Mouse (Mus musculus) G1E (cell line): Measurements from ENCODE around the gene Tmub1. TPM values are rescaled to one million over a fixed set of nuclear protein-coding genes. Genes with fewer than 3 reads are reported as not detected.

Source experiments
- ATAC-seq: 2 replicates; pipeline ENCODE4 v1.8.0; 2016; ENCODE audit warnings: mild to moderate bottlenecking; ENCODE audit not compliant: insufficient number of reproducible peaks, poor library complexity, low FRiP score, severe bottlenecking; ENCODE audit errors: extremely low read depth
- DNase-seq: peaks from one replicate; pipeline ENCODE4 v3.0.0; 2012; ENCODE audit warnings: low spot score
- H3K27me3 ChIP-seq: 2 replicates; pipeline ENCODE4 v1.6.1; 2012; ENCODE audit warnings: mild to moderate bottlenecking, low read length, inconsistent platforms; ENCODE audit not compliant: insufficient read depth
- H3K36me3 ChIP-seq: replicated peaks from 2 replicates; pipeline ENCODE3; 2012; ENCODE audit warnings: mild to moderate bottlenecking, inconsistent platforms
- H3K4me1 ChIP-seq: 2 replicates; pipeline ENCODE4 v1.6.1; 2012; ENCODE audit warnings: low read depth, low read length, inconsistent platforms, mixed read lengths; ENCODE audit not compliant: insufficient read depth
- H3K4me3 ChIP-seq: 2 replicates; pipeline ENCODE4 v1.5.1; 2012; ENCODE audit warnings: low read depth, mild to moderate bottlenecking, inconsistent platforms, low read length, moderate library complexity, mixed read lengths
- H3K9me3 ChIP-seq: replicated peaks from 2 replicates; pipeline ENCODE4 v1.6.1; 2012; ENCODE audit warnings: inconsistent platforms
- CTCF ChIP-seq: IDR thresholded peaks from 2 replicates; pipeline ENCODE4 v1.5.1; 2012; ENCODE audit warnings: low read depth, low read length, inconsistent platforms, mixed read lengths
- GATA1 ChIP-seq: IDR thresholded peaks from 2 replicates; pipeline ENCODE4 v1.6.1; 2012; ENCODE audit warnings: borderline replicate concordance, low read length, inconsistent platforms, mixed read lengths
- GATA2 ChIP-seq: IDR thresholded peaks from 2 replicates; pipeline ENCODE4 v1.6.1; 2012; ENCODE audit warnings: low read depth, low read length, inconsistent platforms, borderline replicate concordance
- POLR2AphosphoS5 ChIP-seq: IDR thresholded peaks from 2 replicates; pipeline ENCODE4 v1.6.1; 2012; ENCODE audit warnings: low read depth, low read length, inconsistent platforms; ENCODE audit not compliant: insufficient replicate concordance
- TAL1 ChIP-seq: conservative IDR thresholded peaks from 2 replicates; pipeline ENCODE4 v1.6.1; 2012; ENCODE audit warnings: low read depth, low read length, inconsistent platforms, mixed read lengths
- polyA plus RNA-seq: library from polyadenylated mRNA; stranded (reverse); fragments of >175 nt; gene quantifications from 2 replicates; pipeline ENCODE4 v1.2.3, GENCODE M21; 2012
- total RNA-seq, 2 experiments: library from RNA; stranded (forward) in 1 of 2; stranded (reverse) in 1 of 2; fragments of 200-1000 nt in 1 of 2; fragments of >200 nt in 1 of 2; fragmentation: Nextera tagmentation in 1 of 2; gene quantifications; 2 replicates each; pipeline ENCODE4 v1.2.3; 2014 to 2017

Gene Tmub1
- total and polyA plus RNA-seq, 3 experiments = 11.1 to 38.1 (median 13.3) TPM

DNA sequence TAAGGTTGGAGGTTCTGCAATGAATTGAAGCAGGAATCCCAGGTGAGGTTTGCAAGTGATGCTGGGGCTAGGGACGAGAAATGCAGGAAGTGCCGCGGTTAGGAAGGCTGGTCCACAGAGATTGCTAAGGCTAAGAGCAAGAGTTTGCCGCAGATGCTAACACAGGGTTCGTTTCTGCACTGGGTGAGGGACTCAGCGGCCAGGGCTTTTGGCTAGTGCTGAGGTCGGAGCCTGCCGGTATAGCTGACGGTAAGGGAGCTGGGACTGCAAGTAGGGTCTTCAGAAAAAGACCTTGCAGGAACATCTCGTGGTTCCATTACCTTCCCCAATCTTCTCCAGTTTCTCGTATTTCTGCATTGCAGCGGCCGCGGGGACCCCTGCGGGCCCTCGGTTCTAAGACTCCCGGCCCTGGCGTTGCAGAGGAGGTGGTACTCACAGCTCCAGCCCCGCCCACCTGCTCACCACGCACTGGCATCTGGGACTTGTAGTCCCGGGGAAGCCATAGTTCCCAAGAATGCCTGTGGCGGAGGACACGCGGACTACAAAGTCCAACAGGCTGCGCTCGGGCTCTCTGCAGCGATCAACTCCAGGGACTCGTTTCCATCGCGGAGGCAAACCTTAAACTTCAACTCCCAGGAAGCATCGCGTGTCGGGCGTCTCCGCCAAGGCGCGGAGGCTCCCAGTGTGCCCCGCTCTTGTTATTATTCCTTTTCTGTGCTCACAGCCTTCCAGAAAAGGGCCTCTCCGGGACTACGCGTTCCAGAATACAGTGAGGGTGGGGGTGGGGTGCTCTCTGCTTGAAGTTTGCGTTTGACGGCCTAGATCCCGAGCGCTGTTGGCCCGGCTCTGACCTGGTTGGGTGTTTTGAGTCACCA is 24.3 kb downstream of the Tmub1 start, which contains the start of the genes Cdk5 and Slc4a2:
Gene Cdk5 (minus strand): TSS at position 402 of the 875 bp plus-strand sequence.
Gene Slc4a2 (plus strand): TSS at position 709 of the 875 bp plus-strand sequence.
- Histone ChIP-seq H3K36me3 (peaks cover 49% of the 10 kb centered on the region), H3K9me3 (no peaks in the 10 kb centered on the region), H3K4me3 (peak within 1 kb of the TSS; percentile 74), H3K4me1 (peaks cover 53% of the 10 kb centered on the region), H3K27me3 (no peaks in the 10 kb centered on the region)
- TF ChIP-seq POLR2AphosphoS5 (no peak), GATA1 (no peak), TAL1 (no peak), GATA2 (no peak), CTCF (no peak)
- ATAC-seq (peak; percentile 92), DNase-seq (peak; percentile 86)

GRCm38 (mm10) chr5:24420381-24420780 is 27.3 kb downstream of the Tmub1 start:
- no peak for DNase-seq
- Histone ChIP-seq H3K4me3 (no peak overlapping the region), H3K9me3 (no peaks in the 10 kb centered on the region), H3K4me1 (peaks cover 34% of the 10 kb centered on the region), H3K27me3 (peaks cover 4% of the 10 kb centered on the region), H3K36me3 (peaks cover 53% of the 10 kb centered on the region)
- no peak for ATAC-seq
- TF ChIP-seq CTCF (no peak), TAL1 (no peak), GATA1 (no peak), POLR2AphosphoS5 (no peak), GATA2 (no peak)

DNA sequence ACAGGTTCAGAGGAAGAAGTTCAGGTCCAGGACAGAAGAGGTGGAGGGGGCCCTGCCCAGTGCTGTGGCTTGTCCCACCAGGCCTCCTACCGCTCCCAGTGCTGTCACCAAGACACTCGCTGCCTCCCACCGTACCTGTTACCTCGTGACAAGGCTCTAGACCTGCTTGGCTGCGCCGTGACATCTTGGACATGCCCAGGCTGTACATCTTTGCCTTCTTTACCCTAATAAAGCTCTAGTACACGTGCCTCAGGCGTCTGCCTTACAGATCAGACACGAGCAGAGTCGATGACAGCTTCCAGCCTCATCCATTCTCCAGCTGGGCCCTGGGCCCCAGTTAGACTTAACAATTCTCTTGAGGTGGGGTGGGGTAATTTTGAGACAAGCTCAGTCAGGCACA is 30.1 kb downstream of the Tmub1 start:
- no peak for ATAC-seq
- Histone ChIP-seq H3K36me3 (peaks cover 53% of the 10 kb centered on the region), H3K4me3 (no peak overlapping the region), H3K4me1 (peaks cover 17% of the 10 kb centered on the region), H3K9me3 (no peaks in the 10 kb centered on the region), H3K27me3 (peaks cover 30% of the 10 kb centered on the region)
- DNase-seq = no peak
- no peak for TF ChIP-seq POLR2AphosphoS5
- no peak for TF ChIP-seq CTCF
- TF ChIP-seq TAL1 = no peak
- no peak for TF ChIP-seq GATA2
- TF ChIP-seq GATA1 = no peak

- Histone ChIP-seq H3K4me3 (no peak overlapping the region), H3K36me3 (peaks cover 43% of the 10 kb centered on the region), H3K4me1 (peaks cover 13% of the 10 kb centered on the region), H3K27me3 (peaks cover 30% of the 10 kb centered on the region), H3K9me3 (no peaks in the 10 kb centered on the region)
- TF ChIP-seq TAL1 (no peak), CTCF (peak; percentile 23; the same call in 1 of the 2 replicates)
- DNase-seq = peak; percentile 54
- ATAC-seq = no peak
Observed at GRCm38 (mm10) chr5:24416222-24416736, 31.4 kb downstream of the Tmub1 start.

DNA sequence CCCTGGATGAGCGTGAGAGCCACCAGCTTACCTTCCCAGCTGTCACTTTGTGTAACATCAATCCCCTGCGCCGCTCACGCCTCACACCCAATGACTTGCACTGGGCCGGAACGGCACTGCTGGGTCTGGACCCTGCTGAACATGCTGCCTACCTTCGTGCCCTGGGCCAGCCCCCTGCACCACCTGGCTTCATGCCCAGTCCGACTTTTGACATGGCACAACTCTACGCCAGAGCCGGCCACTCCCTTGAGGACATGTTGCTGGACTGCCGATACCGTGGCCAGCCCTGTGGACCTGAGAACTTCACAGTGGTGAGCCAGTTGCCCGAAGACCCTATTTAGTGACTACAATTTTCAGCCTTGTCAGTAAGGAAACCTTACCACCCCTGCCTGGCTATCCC is 33.7 kb downstream of the Tmub1 start:
- Histone ChIP-seq H3K4me1 (peaks cover 13% of the 10 kb centered on the region), H3K9me3 (no peaks in the 10 kb centered on the region), H3K27me3 (peaks cover 30% of the 10 kb centered on the region), H3K4me3 (no peak overlapping the region), H3K36me3 (peaks cover 37% of the 10 kb centered on the region)
- DNase-seq (no peak), ATAC-seq (no peak)
- TF ChIP-seq GATA2 (no peak), TAL1 (no peak), POLR2AphosphoS5 (no peak), CTCF (no peak), GATA1 (no peak)

DNA sequence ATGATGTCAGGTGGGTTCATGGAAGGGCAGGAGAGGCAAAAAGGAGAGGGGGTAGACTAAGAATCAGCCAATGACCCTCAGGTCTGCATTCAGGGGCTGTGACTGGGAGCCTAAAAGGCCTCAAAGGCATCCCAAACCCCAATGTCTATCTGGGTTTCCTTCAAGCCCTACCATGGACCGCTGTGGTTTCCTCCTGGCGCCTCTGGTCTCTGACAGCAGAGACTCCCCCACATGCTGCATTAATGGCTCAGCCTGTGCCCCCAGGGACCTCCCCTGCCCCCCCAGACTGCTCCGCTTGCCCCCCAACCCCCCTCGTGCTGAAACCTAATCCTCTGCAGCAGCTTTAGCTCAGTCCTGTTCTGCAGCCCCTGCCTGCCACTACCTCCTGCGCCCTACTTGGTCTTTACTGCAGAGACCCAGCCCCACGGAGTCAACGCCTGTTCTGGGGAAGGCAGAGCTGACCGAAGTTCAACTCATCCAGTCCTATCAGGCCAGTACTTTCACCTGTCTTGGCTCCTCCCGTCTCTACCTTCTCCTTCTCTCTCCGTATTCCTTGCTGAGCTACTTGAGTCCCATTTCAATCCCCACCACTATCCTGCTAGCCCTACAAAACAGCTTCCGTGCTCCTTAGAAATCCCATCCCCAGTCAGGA is 34.5 kb downstream of the Tmub1 start, which contains the start of gene Asic3:
Gene Asic3 (plus strand): TSS at position 351 of the 652 bp plus-strand sequence.
- ATAC-seq = no peak
- no peak for TF ChIP-seq GATA2
- no peak for TF ChIP-seq TAL1
- TF ChIP-seq GATA1 = no peak
- no peak for TF ChIP-seq CTCF
- no peak for TF ChIP-seq POLR2AphosphoS5
- DNase-seq = no peak
- no peak within 1 kb of the TSS for H3K4me3 ChIP-seq
- peaks cover 13% of the 10 kb centered on the region for H3K4me1 ChIP-seq
- no peaks in the 10 kb centered on the region for H3K9me3 ChIP-seq
- peaks cover 30% of the 10 kb centered on the region for H3K27me3 ChIP-seq
- H3K36me3 ChIP-seq = peaks cover 37% of the 10 kb centered on the region
